Mouse (Mus musculus) heart, embryonic 12.5 days (tissue): ENCODE measurements around the gene Gck. TPM values are rescaled to one million over a fixed set of nuclear protein-coding genes. Genes with fewer than 3 reads are reported as not detected.

ENCODE experiments used
- ATAC-seq: fragments of 200-750 bp; cut with Nextera tagmentation; 2 replicates; pipeline ENCODE4 v1.8.0; 2017; ENCODE audit warnings: moderate TSS enrichment, moderate library complexity; ENCODE audit not compliant: insufficient number of reproducible peaks, low FRiP score
- H3K27ac ChIP-seq: fragments of 300-500 bp; sonication (generic); 2 replicates; pipeline ENCODE4 v1.5.1; 2016; ENCODE audit warnings: mild to moderate bottlenecking, moderate library complexity; ENCODE audit not compliant: poor library complexity, severe bottlenecking
- H3K27me3 ChIP-seq: fragments of 300-500 bp; sonication (generic); replicated peaks from 2 replicates; pipeline ENCODE4 v1.6.1; 2016; ENCODE audit warnings: mild to moderate bottlenecking, moderate library complexity
- H3K36me3 ChIP-seq: fragments of 300-500 bp; sonication (generic); 2 replicates; pipeline ENCODE4 v1.6.1; 2016; ENCODE audit warnings: mild to moderate bottlenecking, moderate library complexity
- H3K4me1 ChIP-seq: fragments of 300-500 bp; sonication (generic); replicated peaks from 2 replicates; pipeline ENCODE4 v1.6.1; 2016; ENCODE audit warnings: mild to moderate bottlenecking
- H3K4me2 ChIP-seq: fragments of 300-500 bp; sonication (generic); 2 replicates; pipeline ENCODE4 v1.6.1; 2016; ENCODE audit warnings: mild to moderate bottlenecking, moderate library complexity
- H3K4me3 ChIP-seq: fragments of 300-500 bp; sonication (generic); 2 replicates; pipeline ENCODE4 v1.5.1; 2016; ENCODE audit warnings: mild to moderate bottlenecking
- H3K9ac ChIP-seq: fragments of 300-500 bp; sonication (generic); 2 replicates; pipeline ENCODE4 v1.6.1; 2016; ENCODE audit warnings: mild to moderate bottlenecking, moderate library complexity
- H3K9me3 ChIP-seq: fragments of 300-500 bp; sonication (generic); replicated peaks from 2 replicates; pipeline ENCODE4 v1.6.1; 2016; ENCODE audit warnings: mild to moderate bottlenecking, moderate library complexity
- WGBS: fragments of 180-500 bp; shearing (Covaris S2); methylation state at CpG from one replicate; pipeline ENCODE4 v1.1.7; 2016; 5-methylcytosine and 5-hydroxymethylcytosine counted together
- polyA plus RNA-seq: library from polyadenylated mRNA; unstranded; fragments of >200 nt; fragmentation: Nextera tagmentation; extraction: Ambion mirVana; gene quantifications from 2 replicates; pipeline ENCODE4 v1.2.1, GENCODE M21; 2016

Gene Gck
- polyA plus RNA-seq, 1 experiment from 2014 or later: 2.2 TPM

DNA sequence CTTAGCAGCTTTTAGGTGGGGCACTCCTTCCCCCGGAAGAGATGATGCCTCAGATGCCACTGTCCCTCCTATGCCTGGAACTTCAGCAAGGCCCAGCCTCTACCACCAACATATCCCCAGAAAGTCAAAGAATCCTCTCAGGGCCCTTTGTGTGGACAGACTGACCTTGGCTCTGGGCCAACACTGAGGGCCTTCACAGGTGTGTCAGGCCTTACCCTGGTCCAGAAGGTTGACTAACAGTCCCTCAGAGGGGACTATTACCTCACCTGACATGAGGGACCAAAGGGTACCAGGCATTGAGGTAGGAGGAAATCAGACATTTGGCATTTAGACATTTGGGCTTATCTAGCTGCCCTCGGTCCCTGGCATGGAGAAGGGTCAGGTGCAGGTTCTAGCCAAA, 30.2 kb upstream of the Gck start:
- Histone ChIP-seq H3K27ac (no peak overlapping the region), H3K27me3 (no peaks in the 10 kb centered on the region; the same call in 1 of the 2 replicates), H3K9me3 (no peaks in the 10 kb centered on the region), H3K36me3 (no peaks in the 10 kb centered on the region), H3K4me1 (0 out of 2 replicates have a peak, but pooled peaks cover 7% of the 10 kb centered on the region), H3K4me2 (no peak overlapping the region), H3K4me3 (no peak overlapping the region), H3K9ac (no peak overlapping the region)
- 83% methylated on average over 2 of the region's 2 CpGs for WGBS
- no peak for ATAC-seq

GRCm38 (mm10) chr11:5979088-5979487, 29.2 kb upstream of the Gck start:
- H3K9me3 ChIP-seq: no peaks in the 10 kb centered on the region
- H3K27me3 ChIP-seq: no peaks in the 10 kb centered on the region; the same call in none of the 2 replicates
- no peak overlapping the region for H3K9ac ChIP-seq
- H3K4me1 ChIP-seq: 0 out of 2 replicates have a peak, but pooled peaks cover 7% of the 10 kb centered on the region
- H3K4me3 ChIP-seq: no peak overlapping the region
- H3K27ac ChIP-seq: no peak overlapping the region
- WGBS: 72% methylated on average over 7 of the region's 7 CpGs
- no peak overlapping the region for H3K4me2 ChIP-seq
- no peaks in the 10 kb centered on the region for H3K36me3 ChIP-seq
- ATAC-seq: no peak

DNA sequence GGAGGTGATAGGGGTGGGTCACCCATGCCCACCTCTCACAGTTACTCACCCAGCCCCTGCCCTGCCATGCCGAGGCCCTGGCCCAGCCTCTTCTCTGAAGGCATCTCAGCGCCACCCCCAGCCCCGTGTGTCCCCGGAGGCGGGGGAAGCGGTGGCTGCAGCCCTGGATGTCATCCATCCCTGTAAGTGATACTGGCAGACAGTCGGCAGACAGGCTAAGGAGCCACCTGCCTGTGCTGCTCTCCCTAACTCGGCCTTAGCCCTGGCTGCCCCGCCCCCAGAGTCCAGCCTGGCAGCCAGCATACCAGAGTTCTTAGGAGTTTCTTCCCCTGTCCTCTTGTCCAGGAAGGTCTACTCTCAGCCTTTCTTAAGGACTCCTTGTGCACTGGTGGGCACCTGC, 26.2 kb upstream of the Gck start:
- no peaks in the 10 kb centered on the region; the same call in none of the 2 replicates for H3K27me3 ChIP-seq
- H3K9me3 ChIP-seq: no peaks in the 10 kb centered on the region
- peaks cover 22% of the 10 kb centered on the region for H3K4me1 ChIP-seq
- peaks cover 4% of the 10 kb centered on the region; the same call in 1 of the 2 replicates for H3K36me3 ChIP-seq
- 18% methylated on average over 9 of the region's 9 CpGs for WGBS
- H3K27ac ChIP-seq: no peak overlapping the region
- no peak overlapping the region for H3K9ac ChIP-seq
- no peak for ATAC-seq
- no peak overlapping the region for H3K4me2 ChIP-seq
- no peak overlapping the region for H3K4me3 ChIP-seq

DNA sequence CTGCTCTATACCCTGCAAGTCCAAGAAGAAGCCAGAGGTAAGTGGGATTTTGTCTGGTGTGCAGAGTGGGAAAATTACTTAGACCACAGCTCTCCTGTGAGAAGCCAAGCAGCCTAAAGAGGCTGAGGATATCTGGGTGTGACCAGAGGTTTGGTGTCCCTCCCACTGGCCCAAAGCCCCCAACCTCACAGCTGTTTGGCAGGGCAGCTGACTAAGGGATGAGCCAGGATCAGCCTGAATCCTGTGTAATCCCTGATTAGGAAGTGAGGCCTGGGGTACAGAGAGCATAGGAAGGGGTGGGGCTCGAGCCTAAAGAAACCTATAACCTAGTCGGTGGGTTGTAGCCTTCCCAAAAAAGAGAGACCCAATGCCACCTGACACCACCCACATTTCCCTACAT, 25.2 kb upstream of the Gck start:
- 66% methylated on average over 2 of the region's 2 CpGs for WGBS
- Histone ChIP-seq H3K4me1 (peaks cover 22% of the 10 kb centered on the region), H3K9me3 (no peaks in the 10 kb centered on the region), H3K9ac (no peak overlapping the region), H3K27me3 (no peaks in the 10 kb centered on the region; the same call in none of the 2 replicates), H3K36me3 (peaks cover 10% of the 10 kb centered on the region; the same call in 1 of the 2 replicates), H3K4me2 (no peak overlapping the region), H3K27ac (no peak overlapping the region), H3K4me3 (no peak overlapping the region)
- no peak for ATAC-seq

- no peak overlapping the region for H3K4me3 ChIP-seq
- no peak overlapping the region for H3K4me2 ChIP-seq
- H3K9me3 ChIP-seq: no peaks in the 10 kb centered on the region
- 68% methylated on average over 6 of the region's 6 CpGs for WGBS
- H3K27ac ChIP-seq: no peak overlapping the region
- no peak overlapping the region for H3K9ac ChIP-seq
- H3K36me3 ChIP-seq: peaks cover 19% of the 10 kb centered on the region
- H3K4me1 ChIP-seq: peaks cover 22% of the 10 kb centered on the region
- H3K27me3 ChIP-seq: no peaks in the 10 kb centered on the region; the same call in none of the 2 replicates
- no peak for ATAC-seq
These were observed 24.2 kb upstream of the Gck start for GRCm38 (mm10) chr11:5974053-5974452.

DNA sequence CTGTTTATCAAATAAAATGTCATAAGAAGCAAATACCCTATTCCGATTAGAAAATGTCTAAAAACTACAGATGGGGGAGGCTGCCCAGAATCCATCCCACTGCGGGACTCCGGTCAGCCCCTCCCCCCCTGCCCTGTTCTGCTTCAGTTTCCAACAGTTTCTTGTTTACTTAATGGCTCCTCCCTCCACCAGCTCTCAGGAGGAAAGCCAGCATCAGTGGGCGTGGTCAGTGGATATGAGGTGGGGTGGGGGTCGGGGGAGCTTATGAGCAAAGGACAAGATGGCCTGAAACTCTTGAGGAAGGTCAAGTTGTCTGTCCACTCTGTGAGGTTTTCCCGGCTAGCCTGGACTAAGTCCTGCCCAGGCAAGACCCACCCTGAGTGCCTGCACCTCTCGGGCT, 23.3 kb upstream of the Gck start:
- Histone ChIP-seq H3K9ac (no peak overlapping the region), H3K4me3 (no peak overlapping the region), H3K4me1 (peaks cover 22% of the 10 kb centered on the region), H3K9me3 (no peaks in the 10 kb centered on the region), H3K27ac (no peak overlapping the region), H3K27me3 (no peaks in the 10 kb centered on the region; the same call in none of the 2 replicates), H3K36me3 (peaks cover 28% of the 10 kb centered on the region), H3K4me2 (no peak overlapping the region)
- 46% methylated on average over 7 of the region's 7 CpGs for WGBS
- ATAC-seq: no peak

- H3K9ac ChIP-seq: no peak overlapping the region
- no peaks in the 10 kb centered on the region for H3K9me3 ChIP-seq
- H3K4me1 ChIP-seq: peaks cover 19% of the 10 kb centered on the region
- 49% methylated on average over 7 of the region's 7 CpGs for WGBS
- no peaks in the 10 kb centered on the region; the same call in 1 of the 2 replicates for H3K27me3 ChIP-seq
- no peak overlapping the region for H3K27ac ChIP-seq
- no peak for ATAC-seq
- H3K4me2 ChIP-seq: no peak overlapping the region
- no peak overlapping the region for H3K4me3 ChIP-seq
- peaks cover 48% of the 10 kb centered on the region for H3K36me3 ChIP-seq
These were observed 21.3 kb upstream of the Gck start for GRCm38 (mm10) chr11:5971202-5971601.

DNA sequence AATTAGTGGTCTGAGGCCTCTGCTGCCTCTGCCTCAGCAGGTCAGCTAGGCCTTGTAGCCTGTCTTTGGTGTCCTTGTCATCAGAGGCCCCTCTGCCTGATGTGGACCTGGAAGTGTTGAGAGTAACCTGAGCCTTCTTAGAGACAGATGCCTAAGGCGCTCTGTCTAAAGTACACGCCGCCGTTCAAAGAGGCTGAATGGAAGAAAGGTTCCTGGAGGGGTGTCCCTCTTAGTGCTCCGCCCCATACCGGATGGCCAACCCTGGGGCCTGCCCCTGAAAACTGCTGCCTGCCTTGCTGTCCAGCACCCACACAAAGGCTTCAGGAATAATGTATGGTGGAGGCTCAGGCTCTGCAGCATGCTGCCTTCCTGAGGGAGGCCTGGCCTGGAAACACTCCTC, 18.3 kb upstream of the Gck start:
- no peak overlapping the region for H3K9ac ChIP-seq
- no peak overlapping the region for H3K27ac ChIP-seq
- no peaks in the 10 kb centered on the region for H3K27me3 ChIP-seq
- no peak overlapping the region for H3K4me3 ChIP-seq
- H3K4me1 ChIP-seq: peaks cover 13% of the 10 kb centered on the region
- H3K36me3 ChIP-seq: peaks cover 77% of the 10 kb centered on the region
- no peak overlapping the region for H3K4me2 ChIP-seq
- H3K9me3 ChIP-seq: no peaks in the 10 kb centered on the region
- ATAC-seq: no peak
- 66% methylated on average over 6 of the region's 6 CpGs for WGBS

- Histone ChIP-seq H3K4me1 (no peaks in the 10 kb centered on the region), H3K27ac (no peak overlapping the region), H3K27me3 (no peaks in the 10 kb centered on the region), H3K4me3 (no peak overlapping the region), H3K9me3 (no peaks in the 10 kb centered on the region), H3K4me2 (no peak overlapping the region), H3K9ac (no peak overlapping the region), H3K36me3 (peaks cover 86% of the 10 kb centered on the region)
- 94% methylated on average over 3 of the region's 3 CpGs for WGBS
- no peak for ATAC-seq
These were observed 16.9 kb upstream of the Gck start for GRCm38 (mm10) chr11:5966751-5967150.

DNA sequence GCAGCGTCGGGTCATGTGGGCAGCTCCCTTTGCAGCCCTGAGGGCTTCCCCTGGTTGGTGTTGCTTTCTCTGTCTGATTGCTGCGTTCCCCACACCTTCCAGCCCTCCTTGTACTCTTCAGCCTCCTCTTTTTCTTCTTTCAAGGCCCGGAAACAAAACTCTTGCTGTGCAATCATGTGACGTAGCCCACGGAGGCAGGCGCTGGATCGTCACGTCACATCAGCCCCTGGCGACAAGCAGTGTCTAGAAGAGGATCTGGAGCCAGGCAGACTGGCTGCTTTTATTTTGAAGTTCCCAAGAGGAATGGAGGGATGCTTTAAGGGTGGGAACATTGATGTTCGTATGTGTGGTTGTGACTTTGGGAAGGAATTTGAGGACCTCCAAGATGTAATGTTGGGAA, 16.0 kb upstream of the Gck start:
- Histone ChIP-seq H3K4me3 (no peak overlapping the region), H3K9ac (no peak overlapping the region), H3K27me3 (no peaks in the 10 kb centered on the region), H3K4me2 (no peak overlapping the region), H3K27ac (no peak overlapping the region), H3K9me3 (no peaks in the 10 kb centered on the region), H3K36me3 (peaks cover 95% of the 10 kb centered on the region), H3K4me1 (no peaks in the 10 kb centered on the region)
- ATAC-seq: no peak
- WGBS: 79% methylated on average over 11 of the region's 11 CpGs

- Histone ChIP-seq H3K9ac (no peak overlapping the region), H3K27ac (no peak overlapping the region), H3K27me3 (no peaks in the 10 kb centered on the region), H3K4me3 (no peak overlapping the region), H3K36me3 (peaks cover 62% of the 10 kb centered on the region), H3K4me2 (no peak overlapping the region), H3K4me1 (peaks cover 19% of the 10 kb centered on the region), H3K9me3 (no peaks in the 10 kb centered on the region)
- WGBS: 69% methylated on average over 2 of the region's 2 CpGs
- no peak for ATAC-seq
These were observed 10.2 kb upstream of the Gck start for GRCm38 (mm10) chr11:5960051-5960450.
